Mouse (Mus musculus): ENCODE measurements around the gene Catsper3.

DNA sequence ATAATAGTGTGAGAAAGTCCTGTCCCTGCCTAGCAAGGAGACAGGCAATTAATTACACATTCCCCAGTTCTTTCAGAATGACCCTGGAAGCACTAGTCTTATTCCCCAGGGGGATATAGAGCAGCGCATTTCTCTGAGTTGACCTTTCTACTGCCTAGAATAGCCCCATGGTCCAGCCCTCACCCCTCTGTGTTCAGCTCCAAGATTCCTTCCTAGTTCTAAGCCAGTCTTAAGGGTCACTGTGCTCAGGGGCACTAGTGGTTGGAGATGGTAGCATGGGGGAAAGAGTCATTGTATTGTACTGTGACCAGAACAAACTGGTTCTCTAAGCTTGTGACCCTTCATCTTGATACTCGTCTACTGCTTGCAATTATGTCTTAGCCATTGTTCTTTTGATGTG lies 16.9 kb downstream of the Catsper3 start:
- TF ChIP-seq CTCF (IDR thresholded peaks at IDR 0.05; ENCODE audit: low read depth, low read length) (no peak), TAL1 (conservative IDR thresholded peaks at IDR 0.05; ENCODE audit: low read depth, low read length) (no peak), GATA1 (IDR thresholded peaks at IDR 0.05; ENCODE audit: borderline replicate concordance, low read length) (no peak)
